Mouse (Mus musculus) cerebellum, postnatal 4 days (tissue): ENCODE results near the gene Grb2.
A peak's percentile ranks its signal among the peaks of the same experiment; 100 is the strongest.

Experiments
- DNase-seq, 2 experiments: peaks; one replicate each; pipeline ENCODE4 v3.0.0; 2022; ENCODE audit warnings: low spot score in 2 of 2, mixed read lengths in 1 of 2

Gene Grb2

DNA sequence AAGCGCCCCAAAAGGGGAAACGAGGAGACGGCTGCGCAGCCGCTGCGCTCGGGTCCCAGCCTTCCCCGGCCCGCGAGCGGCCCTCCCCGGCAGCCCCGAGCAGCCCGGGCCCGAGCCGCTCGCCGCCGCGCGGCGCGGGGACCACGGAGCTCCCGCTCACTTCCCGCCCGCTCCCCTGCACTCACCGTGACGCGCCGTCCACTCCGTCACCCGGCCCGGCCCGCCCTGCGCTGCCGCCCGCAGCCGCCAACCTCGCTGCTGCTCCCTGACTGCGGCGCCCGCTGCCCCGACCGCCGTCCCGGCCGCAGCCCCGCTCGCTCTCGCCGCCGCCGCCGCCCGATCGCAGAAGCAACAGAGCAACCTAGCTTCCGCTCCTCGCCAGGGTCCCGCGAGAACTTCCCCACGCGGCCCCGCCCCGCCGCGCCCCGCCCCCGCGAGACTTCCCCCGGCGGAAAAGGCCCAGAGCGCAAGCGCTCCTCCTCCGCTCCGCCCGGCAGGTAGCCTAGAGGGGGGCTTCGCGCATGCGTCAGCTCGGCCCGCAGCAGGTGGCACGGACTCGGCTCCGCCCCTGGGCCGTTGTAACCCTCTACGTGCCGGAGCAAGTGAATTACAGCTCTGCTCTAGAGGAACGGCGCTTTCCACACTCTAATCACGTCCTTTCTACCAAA is at the start of gene Grb2:
Gene Grb2 (minus strand): TSS at position 389 of the 668 bp plus-strand sequence.
- DNase-seq = peak; percentile 99 to 100

DNA sequence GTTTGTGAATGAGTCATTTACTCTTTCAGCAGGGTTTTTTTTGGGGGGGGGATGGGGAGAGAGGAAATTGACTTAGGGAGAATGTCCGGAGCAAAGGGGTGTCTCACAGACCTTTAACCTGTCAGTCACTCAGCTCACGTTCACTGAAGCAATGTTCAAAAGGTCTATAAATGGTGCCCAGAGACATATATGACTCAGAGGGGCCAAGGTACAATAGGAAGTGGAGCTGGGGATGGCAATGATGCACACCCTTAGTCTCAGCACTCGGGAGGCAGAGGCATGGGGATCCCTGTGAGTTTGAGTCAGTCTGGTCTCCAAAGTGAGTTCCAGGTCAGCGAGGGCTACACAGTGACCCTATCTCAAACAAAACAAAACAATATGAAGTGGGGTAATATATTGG is 45.1 kb upstream of the Grb2 start:
- DNase-seq = no peak

DNA sequence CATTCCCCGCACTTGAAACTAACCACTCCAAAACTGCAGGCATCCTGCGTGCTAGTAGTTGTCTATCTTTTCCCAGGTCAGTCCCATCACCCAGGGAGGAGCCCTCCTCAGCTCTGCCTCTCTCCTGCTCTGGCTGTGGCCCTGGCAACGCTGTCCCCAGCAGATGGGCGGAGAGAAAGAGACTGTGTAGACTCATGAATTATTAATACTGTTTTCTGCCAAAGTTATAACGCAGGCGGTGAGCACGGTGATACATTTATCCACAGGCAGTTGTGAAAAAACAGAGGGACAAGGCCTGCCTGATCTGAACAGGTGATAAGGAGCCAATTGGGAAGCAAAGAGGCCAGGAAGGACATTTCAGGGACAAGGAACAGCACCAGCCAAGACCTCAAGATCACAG is 44.3 kb upstream of the Grb2 start:
- no peak for DNase-seq

DNA sequence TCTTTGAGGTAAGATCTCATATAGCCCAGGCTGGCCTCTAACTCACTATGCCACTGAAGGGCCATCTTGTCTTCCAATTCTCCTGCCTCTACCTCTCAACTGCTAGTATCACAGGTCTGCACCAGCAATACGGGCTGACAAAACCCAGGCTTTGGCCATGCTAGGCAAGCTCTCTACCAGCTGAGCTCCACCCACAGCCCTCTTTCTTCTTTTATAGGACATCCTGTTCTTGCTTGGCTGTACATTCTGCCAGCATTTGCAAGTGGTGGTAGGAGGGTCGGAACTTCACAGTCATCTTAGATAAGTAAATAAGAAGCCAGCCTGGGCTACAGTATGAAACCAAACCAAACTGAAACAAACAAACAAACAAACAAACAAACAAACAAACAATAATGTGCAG is 43.3 kb upstream of the Grb2 start:
- DNase-seq = no peak

DNA sequence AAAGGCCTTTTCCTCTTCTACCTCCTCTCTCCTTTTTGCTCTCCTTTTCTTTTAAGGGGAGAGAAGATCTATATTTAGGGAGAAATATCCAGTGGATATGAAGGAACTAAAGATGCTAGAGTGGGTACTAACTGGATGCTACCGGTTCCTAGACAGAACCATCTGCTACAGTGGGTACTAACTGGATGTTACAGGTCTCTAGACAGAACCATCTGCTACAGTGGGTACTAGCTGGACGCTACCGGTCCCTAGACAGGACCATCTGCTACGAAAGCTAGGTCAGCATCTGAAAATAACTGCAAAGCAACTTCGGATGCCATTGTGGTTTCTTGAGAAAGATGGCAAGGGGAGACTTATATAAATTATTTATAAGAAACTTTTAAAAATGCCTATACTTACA is 41.4 kb upstream of the Grb2 start:
- no peak for DNase-seq

DNA sequence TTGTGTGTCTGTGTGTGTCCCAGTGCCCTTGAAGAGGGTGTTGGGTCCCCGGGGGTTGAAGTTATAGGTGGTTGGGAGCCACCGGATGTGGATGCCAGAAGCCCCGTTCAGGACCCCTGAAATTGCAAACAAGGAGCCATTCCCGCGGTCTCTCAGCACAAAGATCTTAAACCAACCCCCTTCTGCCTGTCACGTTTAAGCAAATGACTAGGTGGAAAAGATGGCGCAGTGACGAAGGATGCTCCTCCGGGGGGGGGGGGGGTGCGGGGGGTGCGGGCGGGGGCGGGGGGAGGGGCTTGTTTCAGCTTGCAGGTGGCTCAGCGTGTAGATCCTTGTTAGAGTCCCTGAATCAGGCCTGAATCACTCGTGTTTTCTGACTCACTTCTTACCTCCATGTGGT is 39.0 kb upstream of the Grb2 start:
- DNase-seq = no peak

DNA sequence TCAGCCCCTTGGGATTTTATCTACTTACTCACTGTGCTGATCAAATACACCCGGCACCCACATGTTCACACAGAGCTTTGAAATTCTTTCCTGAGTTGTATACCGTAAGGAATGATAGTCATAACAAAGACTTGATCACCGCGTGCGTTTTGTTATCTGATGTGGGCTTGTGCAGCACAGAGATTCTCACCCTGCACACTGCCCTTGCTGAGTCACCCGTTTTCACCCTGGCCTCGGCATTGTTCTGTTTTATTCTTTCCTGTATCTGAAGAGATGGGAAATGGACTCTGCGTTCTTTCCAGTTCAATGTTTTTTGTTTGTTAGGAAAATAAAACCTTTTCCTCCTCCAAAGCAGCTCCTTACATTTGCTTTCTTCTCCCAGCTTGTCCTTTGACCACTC is 38.4 kb upstream of the Grb2 start:
- no peak for DNase-seq

DNA sequence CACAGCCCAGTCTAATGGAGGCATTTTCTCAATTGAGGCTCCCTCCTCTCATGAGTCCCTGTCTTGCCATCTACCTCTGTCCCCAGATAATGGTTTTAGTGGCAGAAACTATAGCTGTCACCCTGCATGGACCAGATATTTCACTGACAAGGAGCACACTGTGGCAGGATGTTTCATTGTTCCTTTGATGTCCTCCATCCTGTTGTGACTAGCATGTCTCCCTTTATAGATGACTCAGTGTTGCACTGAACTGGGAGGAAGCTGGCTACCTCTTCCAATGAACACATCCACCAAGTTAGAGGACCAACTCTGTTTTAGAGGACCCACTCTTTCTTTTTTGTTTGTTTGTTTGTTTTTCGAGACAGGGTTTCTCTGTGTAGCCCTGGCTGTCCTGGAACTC is 37.7 kb upstream of the Grb2 start:
- no peak for DNase-seq

DNA sequence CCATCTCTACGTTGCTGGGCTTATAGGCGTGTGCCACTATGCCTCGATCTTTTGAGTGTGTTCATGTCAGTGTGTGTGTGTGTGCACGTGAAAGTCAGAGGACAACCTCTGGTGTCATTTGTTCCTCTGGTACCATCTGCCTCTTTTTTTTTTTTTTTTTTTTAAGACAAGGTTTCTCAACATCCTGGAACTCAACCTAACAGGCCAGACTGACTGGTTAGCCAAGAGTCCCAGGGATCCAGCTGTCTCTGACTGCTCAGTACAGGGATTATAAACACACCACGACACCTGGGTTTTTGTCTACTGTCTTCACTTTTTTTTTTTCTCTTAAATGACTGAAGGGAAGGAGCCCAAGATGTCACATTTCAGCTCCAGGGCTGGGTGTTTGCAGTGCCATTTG is 36.0 kb upstream of the Grb2 start:
- no peak for DNase-seq

DNA sequence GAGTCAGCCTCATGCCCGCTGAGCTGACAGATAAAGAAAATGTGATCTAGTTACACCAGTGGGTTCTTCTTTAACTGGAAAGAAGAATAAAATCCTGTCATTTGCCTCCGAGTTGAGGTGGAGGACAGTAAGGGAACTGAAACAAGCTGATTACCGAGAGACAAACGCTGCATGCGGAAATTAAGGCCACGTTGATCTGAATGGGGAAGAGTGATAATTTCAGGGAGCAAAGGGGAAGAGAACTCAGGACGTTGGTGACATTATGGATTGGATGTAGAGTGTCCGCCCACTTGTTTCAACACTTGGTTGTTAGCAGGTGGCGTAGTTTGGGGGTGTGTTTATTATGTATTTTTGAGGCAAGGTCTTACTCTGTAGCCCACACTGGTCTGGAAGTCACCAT is 34.5 kb upstream of the Grb2 start:
- DNase-seq = no peak

DNA sequence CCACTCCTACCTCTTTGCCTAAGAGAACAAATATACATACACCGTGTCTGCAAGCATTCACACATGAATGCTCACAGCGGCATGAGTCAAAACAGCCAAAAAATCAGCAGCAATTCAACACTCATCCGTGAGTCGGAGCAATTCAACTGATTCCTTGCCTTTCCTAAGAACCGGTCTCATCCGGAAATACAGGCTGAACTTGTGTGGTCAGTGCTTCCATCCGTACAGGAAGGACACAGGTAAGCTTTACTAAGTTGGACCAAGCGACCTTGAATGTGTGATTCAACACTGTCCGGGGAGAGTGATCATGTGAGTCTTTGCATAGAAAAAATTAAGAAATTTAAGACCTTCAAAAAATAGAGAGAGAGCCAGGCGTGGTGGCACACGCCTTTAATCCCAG is 32.7 kb upstream of the Grb2 start:
- no peak for DNase-seq

DNA sequence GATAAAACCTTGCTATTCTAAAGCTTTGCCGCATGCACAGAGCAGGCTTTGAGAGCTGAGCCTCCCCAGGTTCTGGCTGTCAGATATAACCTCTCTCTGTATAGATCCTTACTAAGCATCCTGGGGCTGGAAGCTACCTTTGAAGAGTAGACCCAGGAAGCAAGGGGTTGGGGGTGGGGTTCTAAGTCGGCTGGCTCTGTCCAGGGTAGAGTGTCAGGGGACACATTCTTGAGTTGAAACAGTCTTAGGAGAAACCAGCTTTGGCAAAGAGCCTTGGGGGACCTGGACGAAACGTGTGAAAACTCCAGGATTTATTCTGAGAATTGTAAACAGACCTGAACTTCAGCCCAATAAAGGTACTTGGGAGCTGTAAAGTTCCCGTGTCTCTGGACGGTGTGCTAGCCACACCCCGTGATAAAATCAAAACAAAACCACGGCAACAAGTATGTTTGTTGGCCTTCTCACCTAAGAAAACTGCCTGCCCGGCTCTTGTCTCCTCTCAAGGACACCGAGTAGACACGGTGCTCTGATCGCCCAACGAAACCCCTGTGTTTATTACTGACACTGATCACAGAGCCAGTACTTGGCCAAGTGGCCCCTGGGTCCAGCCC is 30.0 kb upstream of the Grb2 start:
- DNase-seq = no peak

DNA sequence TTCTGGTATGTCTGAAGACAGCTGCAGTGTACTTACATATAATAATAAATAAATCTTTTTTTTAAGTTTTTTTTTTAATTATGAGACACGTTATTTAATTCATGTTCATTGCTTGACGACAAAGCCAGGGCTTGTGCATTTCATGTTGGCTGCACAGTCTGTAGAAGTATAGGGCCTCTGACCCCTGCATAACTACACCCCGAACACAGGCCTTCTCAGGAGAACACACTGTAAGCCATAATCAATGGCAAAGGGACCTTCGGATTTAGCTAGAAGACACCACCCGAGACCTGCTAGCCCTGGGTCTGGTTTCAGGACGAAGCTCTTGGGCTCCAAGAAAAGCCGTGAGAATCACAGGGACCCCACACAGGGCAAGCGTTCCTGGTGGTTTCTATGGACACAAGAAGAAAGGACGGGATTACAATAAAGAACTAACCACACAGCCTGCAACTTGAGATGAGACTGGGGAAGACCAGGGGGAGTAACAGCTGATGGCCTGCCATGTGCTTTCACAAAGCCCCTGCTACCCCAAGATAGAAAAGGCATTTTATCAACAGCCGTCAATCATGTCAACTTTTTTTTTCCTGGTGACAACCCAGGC is 29.3 kb upstream of the Grb2 start:
- DNase-seq = no peak

DNA sequence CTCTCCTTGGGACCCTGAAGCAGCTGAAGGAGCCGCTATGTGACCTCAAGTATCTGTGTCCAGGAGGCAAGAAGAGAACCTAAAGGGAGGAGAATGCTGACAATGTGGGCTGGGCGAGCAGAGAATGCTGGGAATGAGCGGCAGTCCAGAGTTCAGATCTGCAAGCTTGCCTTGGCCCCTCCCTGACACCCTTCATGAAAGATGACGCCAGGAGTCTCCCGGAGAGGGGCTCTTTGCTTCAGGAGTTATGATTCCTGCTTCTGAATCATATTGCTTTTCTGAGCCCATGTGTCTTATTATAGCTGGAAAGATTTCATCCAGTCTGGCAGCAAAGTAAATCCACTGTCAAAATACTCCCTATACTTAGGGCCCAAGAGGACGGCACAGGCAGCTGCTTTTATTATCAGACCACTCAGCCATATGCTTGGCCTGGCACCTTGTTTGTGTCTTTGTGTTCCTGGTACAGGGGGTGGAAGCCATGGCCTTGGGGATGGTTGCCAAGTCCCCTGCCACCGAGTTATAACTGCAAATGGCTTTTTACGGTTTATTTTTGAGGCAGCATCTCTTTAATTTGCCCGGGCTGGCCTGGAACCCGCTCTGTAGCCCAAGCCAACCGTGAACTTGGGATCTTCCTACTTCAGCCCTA is 25.8 kb upstream of the Grb2 start:
- DNase-seq = no peak

DNA sequence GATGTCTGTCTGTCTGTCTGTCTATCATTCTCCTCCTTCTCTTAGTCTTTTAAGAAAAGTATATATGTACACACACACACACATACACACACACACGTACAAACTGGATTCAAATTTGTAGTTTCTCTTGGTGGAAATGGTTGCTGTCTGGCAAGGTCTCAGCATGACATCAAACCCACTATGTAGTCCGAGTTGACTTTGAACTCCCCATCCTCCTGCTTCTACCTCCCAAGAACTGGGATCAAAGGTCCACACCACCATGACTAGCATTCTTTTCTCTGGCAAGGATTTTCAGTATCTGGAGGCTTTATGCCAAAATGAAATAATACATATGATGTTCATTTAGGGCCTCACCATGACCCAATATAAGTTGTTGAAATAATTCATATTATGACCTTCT is 14.8 kb upstream of the Grb2 start:
- no peak for DNase-seq

DNA sequence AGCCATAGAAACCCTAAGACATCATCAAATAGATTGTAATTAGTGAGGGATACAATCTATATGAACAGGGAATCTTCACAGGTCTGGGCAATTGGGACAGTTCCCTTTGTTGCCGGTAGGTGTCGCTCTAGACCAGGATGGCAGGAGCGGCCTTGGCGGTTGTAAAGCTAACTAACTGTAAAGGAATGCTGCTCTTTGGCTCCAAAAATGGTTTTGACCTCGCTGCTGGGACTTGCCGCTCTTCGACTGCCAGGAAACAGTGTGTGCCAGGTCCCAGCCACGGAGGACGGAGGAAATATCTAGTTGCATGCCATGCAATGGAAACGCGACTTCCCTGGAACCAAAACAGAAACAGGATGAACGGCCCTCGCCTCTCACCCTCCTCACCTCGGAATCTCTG is 14.2 kb upstream of the Grb2 start:
- DNase-seq = peak; percentile 77 to 83

DNA sequence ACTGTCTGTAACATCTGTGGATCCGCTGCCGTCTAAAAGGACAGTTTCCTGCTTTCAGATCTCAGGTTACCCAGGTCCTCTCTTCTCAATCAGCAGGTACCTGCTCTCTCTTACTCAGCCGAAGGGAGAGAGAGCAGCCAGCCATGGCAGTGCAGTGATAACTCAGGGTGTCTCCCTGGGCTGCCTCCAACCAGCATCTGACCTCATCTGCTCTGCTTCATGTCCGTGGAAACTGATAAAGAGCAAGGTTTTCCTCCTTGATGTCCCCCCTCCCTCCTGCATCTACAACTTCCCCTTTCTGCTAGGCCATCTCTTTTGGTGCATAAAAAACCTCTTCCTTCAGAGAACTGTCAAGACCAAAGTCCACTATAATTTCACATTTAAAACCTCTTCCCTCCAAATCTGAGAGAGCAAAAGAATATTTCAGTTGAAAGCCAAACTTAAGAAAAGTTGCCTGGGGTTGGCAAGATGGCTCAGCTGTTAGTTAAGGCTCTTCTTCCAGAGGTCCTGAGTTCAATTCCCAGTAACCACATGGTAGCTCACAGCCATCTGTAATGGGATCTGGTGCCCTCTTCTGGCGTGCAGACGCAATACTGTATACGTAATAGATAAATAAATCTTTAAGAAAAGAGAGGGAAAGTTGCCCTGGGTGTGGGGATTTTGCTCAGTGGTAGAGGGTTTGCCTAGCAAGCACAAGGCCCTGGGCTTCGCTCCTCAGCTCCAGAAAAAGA is 9.4 kb upstream of the Grb2 start:
- no peak for DNase-seq

DNA sequence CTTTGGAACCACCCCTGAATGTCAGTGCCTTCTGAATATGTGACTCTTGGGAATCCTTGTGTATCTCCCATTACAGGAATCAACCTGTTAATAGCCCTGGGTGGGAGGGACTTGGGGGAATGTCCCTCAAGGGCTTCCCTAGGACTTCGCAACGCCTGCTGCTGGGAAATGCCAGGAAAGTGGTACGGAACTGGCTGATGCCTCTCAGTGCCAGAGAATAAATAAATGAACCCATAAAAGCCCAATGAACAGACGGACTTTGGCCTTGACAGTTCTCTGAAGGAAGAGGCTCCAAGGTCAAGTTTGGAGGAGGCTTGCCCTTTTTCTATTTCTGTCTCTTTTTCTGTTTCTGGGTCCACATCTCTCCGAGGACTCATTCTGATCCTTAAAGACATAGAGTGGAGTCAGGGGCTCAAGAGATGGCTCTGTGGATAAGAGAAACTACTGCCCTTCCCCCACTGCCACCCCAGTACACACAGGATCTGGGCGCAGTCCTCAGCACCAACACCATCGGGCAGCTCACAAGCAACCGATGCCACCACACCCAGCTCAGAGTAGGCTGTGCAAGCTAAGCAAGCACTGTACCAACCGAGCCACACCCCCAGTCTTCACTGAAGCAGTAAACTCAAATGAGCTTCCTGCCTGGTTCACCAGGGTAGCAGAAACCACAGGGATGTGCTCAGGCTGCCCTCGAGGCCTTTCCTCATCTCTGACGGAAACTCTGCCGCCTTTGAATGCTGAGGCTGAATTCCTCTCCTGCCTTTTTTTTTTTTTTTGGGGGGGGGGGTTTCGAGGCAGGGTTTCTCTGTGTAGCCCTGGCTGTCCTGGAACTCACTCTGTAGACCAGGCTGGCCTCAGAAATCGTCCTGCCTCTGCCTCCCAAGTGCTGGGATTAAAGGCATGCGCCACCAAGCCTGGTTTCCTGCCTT is 8.3 kb upstream of the Grb2 start:
- DNase-seq = no peak

DNA sequence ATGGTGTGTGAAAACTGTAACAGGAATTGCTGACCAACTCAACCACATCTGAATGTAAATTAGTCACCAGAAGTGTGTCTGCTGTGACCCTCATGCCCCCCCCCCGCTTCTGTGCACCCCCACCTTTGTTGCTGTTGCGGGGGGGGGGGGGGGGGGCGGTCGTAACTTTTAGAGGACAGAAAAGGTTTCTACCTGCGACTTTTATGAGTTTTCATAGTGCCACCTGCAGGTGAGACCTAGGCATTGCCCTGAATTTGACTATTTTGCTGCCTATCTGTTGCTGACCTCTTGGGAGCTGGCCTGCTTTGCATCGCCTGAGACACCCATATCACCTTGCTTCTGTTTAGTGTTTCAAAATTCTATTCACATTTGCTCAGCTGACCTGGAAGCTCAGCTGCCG is 6.1 kb upstream of the Grb2 start:
- peak in 1 of 2 experiments; percentile 35 for DNase-seq

DNA sequence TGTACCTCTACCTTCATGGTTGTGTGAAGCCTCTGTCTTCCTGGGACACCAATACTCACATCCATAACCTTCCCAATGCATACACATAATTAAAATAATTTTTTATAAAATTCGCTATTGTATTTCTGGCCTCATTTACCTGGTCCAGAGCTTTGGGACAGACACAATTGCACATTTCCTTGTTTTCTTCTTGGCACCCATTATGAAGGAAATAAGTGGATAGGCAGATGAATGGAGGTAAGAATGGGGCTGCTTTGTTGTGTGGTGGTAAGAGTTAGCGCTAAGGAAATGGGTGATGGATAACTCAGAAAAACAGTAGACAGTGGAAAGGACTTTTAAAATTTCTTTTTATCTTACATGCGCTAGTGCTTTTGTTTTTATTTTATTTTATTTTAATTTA is 5.0 kb upstream of the Grb2 start:
- no peak for DNase-seq

DNA sequence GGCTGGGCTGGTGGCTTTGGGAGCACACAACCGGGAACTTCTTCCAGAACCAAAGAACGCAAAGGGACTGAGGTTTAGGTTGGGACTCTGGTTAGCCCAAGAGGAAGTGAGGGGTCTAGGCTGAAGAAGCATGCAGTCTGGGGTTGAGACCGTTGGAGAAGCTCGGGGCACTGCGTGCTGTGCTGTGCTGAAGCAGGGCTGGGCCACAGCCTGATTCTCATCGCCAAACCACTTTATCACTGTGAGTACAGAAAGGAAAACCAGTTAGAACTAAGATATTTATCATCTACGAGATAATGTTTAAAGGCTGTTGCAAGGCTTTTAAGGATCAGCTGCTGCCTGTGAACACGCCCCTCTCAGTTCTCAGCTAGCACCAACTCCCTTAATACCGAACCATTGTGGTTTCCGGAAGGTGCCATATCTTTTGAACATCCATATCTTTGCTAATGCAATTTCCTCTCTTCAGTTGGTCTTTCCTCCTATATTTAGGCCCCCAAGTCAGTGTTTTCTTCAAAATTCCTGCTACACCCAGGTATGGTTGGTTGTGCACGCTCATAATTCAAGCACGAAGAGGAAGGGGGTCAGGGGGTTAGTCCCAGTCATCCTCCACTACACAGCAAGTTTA is 4.4 kb upstream of the Grb2 start:
- DNase-seq = no peak
